Mouse (Mus musculus): ENCODE data around the gene Ankrd31. TPM values are rescaled to one million over a fixed set of nuclear protein-coding genes. Genes with fewer than 3 reads are reported as not detected.
"Not testable (repeated sequence)": the region's sequence is repeated elsewhere in the genome, so short reads cannot be mapped to it uniquely, and the experiment has no call there.

The Ankrd31 gene
- total RNA-seq, 2 experiments from 2014 or later: not detected

DNA sequence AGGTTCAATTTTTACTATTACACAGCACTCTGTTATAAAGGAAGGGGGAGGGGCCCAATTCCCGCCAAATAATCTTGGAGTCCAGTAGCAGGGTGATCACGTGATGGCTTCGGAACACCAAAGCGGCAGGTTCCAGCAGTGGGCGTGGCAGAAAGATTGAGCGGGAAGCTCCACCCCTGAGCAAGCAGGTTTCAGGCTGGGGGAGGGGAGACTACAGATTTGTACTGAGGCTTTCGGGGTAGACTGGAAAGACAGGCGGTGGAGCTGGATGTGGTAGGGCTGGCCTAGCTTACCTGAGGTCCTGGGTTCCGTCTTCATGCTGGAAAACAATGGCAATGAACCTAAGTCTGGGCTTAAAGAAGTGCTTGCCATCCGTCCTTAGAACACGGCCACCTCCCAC is 193.4 kb downstream of the Ankrd31 start:
- DNase-seq: not testable (repeated sequence)

DNA sequence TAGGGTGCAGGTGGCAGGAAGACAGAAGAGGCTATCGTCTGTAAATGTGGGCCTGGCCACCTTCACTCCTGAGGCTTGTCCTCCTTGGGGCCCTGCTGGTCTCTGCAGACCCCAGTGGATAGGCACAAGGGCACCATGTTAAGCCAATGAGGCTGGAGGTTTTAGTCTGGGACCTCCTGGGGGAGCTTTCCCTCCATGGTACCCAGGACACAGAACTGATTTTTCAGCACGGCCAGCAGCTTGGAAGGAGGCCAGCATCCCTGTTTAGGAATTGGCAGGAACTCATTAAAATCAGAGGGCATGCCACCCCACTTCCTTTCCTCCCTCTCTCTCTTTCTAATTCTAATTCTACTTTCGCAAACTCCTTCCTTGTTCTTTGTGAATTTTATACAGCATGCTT is 195.5 kb downstream of the Ankrd31 start:
- peak; percentile 71 for DNase-seq

DNA sequence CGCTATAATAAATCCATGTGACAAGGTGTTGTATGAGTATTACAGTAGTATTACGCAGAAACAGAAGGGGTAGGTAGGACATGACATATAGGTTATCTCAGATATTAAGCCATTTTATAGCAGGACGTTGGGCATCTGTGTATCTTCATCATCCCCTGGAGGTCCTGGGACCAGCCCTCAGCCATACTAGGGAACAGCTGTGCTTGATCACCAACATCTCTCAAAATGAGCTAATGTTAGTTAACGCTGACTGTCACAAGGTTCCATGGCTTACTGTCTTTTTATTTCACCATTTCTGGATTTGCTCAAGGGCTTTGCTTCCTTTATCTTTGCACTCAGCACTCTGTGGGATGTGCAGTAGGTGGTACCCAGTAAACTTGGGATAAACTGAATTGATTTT is 197.7 kb downstream of the Ankrd31 start:
- no peak for DNase-seq

DNA sequence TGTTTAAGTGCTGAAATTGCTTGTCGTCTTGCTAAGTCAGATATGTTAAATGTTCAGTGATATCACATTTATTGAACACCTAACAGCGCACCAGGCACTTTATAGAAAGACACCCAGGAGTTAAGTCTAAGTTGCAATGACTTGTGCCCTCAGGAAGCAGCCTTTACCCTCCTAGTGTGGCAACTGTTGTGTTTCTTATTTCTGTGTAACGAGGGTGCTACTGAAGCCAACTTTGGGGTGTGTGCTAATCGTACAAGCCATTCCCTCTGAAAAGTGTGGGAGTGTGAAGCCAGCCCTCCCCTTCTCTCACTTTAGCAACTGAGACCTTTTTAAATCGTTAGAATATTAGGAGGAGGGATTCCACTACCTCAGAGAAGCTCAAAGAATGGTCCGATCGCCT is 199.7 kb downstream of the Ankrd31 start:
- no peak for DNase-seq

DNA sequence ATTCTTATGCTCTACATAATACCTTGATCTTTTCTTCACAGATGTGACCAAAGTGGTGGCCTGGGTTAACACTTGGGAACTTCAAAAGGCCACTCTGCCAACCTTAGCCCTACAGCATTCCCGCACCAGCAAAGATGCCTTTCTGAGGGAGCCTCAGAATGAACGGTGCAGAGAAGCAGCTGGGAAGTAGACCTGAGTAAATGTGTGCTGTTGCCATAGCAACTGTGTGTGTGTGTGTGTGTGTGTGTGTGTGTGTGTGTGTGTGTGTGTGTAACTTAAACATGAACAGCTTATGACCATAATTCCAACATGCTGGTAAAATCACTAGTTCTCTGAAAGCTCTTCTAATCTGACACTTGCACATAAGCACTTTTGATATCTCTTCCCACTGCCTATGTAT is 203.8 kb downstream of the Ankrd31 start:
- DNase-seq: no peak

DNA sequence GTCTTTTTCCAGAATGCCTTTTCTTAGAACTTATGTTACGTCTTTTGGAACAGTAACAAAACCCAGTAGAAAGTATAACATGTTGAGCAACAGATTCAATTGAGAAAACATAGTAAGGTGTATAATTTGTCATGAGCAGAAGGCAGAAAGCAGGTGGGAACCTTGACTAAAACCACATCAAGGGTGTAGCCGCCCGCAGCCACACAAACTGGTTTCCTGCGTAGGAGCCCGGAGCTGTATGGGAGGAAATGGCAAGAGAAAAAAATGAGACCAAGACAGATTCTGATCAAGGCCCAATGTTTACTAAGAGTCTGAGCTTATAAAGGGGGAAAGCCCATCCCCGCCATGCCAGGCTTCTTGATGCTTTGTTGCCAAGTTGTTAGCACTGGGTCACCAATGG is 208.4 kb downstream of the Ankrd31 start:
- DNase-seq: no peak

Other genes with a start within 250 kb of the Ankrd31 start
- 10 to 100 TPM; 26.1 to 29.8 TPM for gene Polk, start 205.7 kb upstream of the Ankrd31 start, total RNA-seq (2021)
- gene Col4a3bp, start 205.7 kb upstream of the Ankrd31 start, total RNA-seq (2021): 10 to 100 TPM; 57.2 to 76.6 TPM
- 10 to 100 TPM; 39.4 to 58.5 TPM for gene Hmgcr, start 77.3 kb upstream of the Ankrd31 start, total RNA-seq (2021)
- under 1 TPM; 0.76 to 0.93 TPM for gene Gcnt4, start 176.4 kb downstream of the Ankrd31 start, total RNA-seq (2021)

Data from adrenal gland, postnatal 10 days (tissue).